Mouse (Mus musculus) liver, adult (tissue): ENCODE measurements around the gene Igf2bp2.

Experiments used
- GATA4 ChIP-seq: IDR thresholded peaks from 2 replicates; pipeline ENCODE4 v1.6.1; 2014; ENCODE audit warnings: mild to moderate bottlenecking, low read length; ENCODE audit not compliant: insufficient replicate concordance

The Igf2bp2 gene

GRCm38 (mm10) chr16:22043830-22044229 is 119.3 kb downstream of the Igf2bp2 start:
- TF ChIP-seq GATA4, result no peak

- no peak for TF ChIP-seq GATA4
Observed at GRCm38 (mm10) chr16:22039978-22040377, 123.1 kb downstream of the Igf2bp2 start.

GRCm38 (mm10) chr16:22038554-22038953 is 124.5 kb downstream of the Igf2bp2 start:
- no peak for TF ChIP-seq GATA4

- no peak for TF ChIP-seq GATA4
Observed at GRCm38 (mm10) chr16:22027474-22027873, 135.6 kb downstream of the Igf2bp2 start.

- no peak for TF ChIP-seq GATA4
Observed at GRCm38 (mm10) chr16:22022122-22022521, 141.0 kb downstream of the Igf2bp2 start.

- TF ChIP-seq GATA4, result no peak
Observed at GRCm38 (mm10) chr16:22015569-22015968, 147.5 kb downstream of the Igf2bp2 start.

- no peak for TF ChIP-seq GATA4
Observed at GRCm38 (mm10) chr16:22009596-22009995, 153.5 kb downstream of the Igf2bp2 start.

- TF ChIP-seq GATA4, result peak; percentile 30; the same call in 1 of the 2 replicates
Observed at GRCm38 (mm10) chr16:22009099-22009584, 154.0 kb downstream of the Igf2bp2 start, which contains the start of gene Senp2. Senp2 (plus strand) TSS chr16:22009484.
